Mouse (Mus musculus): ENCODE data around the gene Vps9d1.
"Not testable (repeated sequence)": the region's sequence is repeated elsewhere in the genome, so short reads cannot be mapped to it uniquely, and the experiment has no call there.

Vps9d1 gene

DNA sequence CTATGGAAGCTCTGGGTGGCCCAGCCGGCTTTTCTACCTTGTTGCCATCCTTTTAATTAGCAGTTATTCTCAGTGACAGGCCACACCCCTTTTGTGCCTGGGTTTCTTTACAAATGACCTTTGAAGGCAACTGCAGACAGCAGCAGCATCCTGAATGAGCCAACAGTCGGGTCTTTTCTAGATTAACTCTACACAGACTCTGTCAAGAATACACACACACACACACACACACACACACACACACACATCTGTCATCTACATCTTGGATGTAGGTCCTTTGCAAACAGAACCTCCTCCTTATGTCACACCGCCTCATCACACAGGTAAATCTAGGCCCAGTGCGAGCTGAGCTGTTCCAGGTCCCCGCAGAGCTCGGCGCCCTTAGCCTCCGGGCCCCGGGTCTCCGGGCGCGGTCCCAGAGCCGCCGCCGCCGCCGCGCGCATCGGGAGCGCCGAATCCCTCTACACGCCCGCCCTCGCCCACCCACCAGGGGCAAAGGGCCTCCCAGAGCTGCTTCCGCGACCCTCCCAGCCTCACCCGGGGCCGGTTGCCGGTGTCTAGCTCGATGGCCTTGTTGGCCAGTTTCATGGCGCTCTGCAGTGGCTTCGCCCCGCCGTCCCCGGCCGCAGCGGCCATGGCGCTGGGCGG lies 573 bp downstream of the Vps9d1 start:
- peak; percentile 38 for DNase-seq (ENCODE audit: low spot score)

DNA sequence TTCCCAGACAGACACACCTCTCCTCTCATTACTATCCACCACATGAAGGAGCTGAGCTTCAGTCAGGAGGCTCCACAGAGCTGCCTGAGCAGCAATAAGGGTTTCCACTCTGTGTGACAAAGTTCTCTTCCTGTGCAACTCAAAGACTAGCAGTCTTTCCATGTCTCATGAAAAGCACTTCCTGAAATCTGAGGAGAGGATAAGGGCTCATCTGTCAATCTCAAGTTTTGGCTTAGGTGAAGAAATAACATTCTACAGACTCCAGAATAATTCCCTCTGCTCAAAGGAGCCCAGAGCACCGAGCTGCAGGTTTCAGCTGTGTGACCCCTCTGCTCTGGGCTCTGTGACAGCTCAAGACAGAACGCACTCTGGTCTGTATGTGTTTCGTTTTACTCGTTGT lies 1.2 kb downstream of the Vps9d1 start:
- no peak for DNase-seq (ENCODE audit: low spot score)

DNA sequence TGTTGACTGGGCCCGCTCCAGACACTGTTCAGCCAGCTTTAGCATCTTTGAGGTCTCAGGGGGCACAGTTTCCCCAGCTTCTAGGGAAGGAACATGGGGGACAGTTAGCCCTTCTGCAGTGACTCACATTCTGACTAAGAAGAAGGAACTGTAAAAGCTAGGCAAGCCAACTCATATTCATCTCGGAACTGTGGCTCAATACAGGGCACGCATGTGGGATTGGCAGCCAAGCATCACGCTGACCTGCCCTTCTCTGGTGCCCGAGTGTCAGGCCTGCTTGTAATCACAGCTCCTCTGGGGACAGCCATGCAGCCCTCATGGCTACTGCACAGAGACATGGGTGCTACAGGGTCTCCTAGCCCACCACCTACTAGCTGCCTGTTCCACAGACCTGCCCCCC lies 3.2 kb downstream of the Vps9d1 start:
- no peak for DNase-seq (ENCODE audit: low spot score)

DNA sequence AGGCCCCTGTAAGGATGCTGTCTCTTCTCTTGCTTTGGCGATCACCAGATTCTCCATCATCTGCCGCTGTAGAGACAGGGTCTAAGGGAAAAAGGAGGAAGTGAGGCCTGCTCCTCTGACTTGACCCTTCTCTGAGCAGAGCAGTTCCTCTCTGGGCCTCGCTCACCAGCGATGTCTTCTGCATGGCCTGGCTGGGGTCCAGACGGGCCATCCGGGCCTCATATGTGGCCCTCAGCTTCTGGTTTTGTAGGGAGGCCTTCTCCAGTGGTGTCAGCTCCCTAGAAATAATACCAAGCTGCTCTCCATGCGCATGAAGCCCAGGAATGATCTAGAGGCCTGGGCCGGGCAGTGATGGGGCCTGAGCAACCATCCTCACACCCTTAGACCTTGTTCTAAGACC lies 5.6 kb downstream of the Vps9d1 start:
- no peak for DNase-seq (ENCODE audit: low spot score)

DNA sequence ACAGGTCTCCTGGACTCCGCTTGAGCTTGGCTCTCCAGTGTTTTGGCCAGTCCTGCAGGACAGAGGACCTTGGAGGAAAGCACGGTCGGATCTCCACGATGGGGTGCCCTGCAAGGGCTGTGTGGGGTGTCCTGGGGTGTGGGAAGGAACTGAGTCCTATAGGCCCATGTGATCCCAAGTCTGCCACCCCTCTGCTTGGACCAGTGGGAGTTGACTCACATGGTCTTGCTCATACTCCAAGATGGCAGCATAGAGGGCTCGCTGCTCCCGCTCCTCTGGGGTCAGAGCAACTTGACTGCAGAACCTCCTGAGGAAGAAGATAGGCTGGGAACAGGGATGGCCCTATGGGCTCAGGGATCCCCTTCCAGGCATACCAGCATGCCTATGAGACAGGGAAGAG lies 6.4 kb downstream of the Vps9d1 start:
- DNase-seq (ENCODE audit: low spot score) = no peak

DNA sequence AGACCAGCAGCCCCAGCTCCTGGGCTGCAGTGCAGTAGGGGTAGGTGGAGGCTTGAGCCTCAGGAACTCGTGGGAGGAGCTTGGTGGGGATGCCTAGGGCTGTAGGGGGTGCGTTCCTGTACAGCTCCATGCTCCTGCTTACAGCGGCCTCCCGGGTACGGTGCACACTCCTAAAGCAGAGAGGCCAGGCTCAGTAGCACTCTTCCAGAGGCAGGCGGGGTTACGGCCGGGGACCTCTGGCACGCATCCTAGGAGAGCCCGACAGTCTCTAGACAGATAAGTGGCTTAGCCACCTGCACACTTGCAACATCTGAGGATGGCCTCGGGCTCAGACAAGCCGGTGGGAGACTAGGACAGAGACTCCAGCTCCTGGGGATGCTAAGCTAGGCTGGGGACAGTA lies 8.6 kb downstream of the Vps9d1 start:
- DNase-seq (ENCODE audit: low spot score) = no peak

DNA sequence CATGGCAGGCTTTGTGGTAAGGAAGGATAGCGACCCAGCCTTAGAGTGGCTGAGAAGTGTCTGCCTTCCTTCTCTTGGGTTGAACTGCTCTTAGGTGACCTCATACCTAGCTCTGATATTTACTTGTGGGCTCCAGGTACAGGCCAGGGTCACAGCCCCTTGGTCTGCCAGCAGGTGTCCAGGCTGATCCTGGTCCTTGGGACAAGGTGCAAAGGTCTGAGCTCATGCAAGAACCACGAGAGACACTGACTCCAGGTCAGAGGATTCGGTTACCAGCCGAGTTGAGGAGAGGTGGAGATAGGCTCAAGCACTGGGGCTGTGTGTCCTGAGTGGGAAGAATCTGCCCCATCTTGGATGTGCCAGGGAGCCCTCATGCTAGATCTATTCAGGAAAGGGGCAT lies 9.8 kb downstream of the Vps9d1 start:
- no peak for DNase-seq (ENCODE audit: low spot score)

DNA sequence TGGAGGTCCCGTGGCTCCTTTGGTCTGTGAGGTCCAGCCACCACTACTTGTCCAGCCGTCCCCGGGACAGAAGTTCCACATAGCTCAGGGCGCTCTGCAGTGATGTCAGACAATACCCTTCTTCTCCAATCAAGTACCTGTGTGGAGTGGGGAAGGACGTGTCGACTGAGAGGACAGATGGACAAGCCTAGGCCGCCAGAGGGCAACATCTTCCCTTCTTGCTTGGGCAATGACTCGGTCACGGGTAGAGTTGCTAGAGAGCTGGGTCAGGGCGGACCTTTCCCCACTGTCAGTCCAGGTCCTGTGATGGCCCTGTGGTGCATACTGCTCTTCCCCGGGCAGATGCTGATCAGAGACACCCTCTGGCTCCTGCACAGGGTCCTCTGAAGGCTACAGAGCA lies 11.1 kb downstream of the Vps9d1 start:
- no peak for DNase-seq (ENCODE audit: low spot score)

DNA sequence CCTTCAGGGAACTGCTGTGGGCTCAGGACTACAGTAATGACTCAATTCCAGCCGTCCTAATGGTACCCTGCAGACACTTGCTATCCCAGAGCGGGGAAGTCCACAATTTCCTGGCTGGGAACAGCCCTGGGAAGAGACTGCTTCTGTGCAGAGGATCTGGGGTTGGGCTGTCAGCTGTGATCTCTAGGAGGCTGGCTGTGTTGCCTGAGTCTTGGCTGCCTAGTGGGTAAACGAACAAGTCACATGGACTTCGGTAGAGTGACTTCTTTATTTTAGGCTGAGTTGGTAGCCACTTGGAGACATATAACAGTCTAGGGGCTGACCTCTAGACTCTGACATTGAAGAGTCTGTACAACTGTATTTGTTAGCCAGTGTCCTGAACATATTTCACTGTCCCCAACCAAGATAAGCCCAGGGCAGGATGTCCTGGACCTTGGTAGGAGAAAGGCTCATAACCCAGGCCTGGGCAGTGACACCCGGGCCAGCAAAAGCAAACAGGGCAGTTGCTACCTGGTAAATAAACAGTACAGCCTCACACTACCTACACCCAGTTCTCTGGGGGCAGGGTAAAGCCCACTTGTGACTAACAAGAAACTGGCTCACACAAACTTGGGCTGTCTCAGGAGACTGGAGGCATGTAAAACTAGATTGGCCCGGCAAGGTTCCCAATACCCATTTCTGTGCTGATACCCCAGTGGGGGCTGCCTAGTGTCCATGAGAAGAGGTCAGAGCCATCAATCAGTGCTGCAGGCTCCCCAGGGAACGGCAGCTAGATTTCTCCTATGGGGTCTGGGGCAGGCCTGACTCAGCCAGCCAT lies 11.8 kb downstream of the Vps9d1 start:
- no peak for DNase-seq (ENCODE audit: low spot score)

DNA sequence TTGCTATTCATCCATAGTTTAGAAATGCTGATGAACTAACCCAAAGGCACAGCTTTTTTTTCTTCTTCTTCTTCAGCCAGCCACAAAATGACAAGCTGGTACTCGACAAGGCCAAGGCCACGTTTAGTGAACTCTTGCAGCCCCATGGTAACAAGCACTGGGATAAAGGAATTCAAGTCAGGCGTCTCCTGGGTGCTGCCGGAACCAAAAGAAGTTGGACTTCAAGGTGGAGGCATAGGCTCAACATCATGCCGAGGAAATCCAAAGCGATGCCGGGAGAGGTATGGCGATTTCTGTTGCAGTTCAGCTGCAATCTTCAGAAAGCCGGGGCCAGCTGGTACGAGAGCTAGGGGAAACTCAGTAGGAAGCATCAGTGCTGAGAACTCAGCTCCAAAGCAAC lies 14.8 kb downstream of the Vps9d1 start:
- no peak for DNase-seq (ENCODE audit: low spot score)

DNA sequence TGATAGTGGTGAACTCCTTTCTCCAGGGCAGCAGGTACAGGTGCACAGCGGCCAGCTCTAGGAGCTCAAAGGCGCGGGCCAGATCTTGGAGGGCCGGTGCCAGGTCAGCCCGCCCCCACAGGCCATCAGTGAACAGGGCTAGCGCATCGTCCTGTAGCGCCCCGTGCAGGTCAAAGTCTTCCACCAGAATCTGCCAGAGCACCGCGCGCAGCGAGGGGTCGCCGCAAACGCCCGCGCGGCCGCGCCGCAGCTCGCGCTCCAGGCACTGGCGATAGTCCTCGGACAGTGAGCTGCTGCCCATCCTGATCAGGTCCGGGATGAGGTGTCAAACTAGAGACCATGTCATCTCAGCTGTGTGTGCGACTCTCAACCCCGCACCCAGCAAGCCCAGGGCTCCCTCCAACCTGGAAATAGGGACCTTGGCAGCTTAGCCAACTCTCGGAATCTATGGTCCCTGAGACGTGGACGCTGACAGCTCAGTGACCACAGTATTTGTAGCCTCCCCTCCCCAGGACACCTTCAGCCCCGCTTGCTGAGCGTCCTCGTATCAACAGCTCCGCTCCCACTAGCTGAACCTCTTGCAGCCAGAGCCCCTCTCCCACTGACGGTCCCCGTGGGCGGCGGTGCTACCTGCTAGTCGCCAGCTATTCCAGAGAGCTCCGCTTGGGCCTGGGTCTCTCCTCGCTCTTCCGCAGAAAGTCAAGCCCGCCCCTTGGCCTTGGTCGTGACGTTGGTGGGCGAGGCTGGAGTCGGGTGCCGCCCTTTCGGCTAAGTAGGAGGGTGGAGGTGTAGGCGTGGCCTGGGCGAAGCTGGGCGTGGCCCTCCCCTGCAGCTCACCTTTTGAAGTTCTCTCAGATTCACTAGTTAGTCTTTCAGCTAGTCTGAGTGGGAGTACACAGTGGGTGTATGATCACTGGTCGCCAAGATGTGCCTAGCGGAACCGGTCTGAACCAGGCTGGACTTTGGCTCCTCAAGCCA lies 18.3 kb downstream of the Vps9d1 start, which contains the start of gene Spata2l:
Gene Spata2l (minus strand): TSS at position 714 of the 978 bp plus-strand sequence.
- DNase-seq (ENCODE audit: low spot score) = peak; percentile 89

DNA sequence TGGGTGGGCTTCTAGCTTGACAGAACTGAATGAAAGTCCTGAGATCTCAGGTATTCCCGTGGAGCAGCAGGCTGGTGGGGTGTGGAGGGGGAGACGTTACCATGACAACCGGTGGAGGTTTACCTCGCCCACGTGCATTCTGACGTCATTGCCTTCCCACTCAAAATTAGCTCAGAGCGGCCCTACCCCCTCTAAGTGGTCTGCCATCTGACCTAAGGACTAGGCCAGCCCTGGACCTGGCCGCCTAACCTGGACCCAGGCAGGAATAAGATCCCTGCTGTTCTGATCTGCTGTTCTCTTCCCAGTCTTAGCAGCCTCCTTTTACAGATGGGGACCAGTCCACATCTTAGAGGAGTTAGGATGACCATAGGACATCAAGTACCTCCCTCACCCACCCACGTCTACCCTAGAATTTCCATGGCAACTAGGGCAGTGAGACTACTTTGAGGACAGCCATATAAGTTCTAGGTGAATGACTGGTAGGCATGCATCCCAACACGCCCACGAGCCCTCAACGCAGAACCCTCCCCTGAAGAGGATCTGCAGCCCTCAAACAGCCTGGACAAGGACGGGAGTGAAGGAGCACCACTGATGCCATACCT lies 19.1 kb downstream of the Vps9d1 start:
- peak; percentile 46 for DNase-seq (ENCODE audit: low spot score)

DNA sequence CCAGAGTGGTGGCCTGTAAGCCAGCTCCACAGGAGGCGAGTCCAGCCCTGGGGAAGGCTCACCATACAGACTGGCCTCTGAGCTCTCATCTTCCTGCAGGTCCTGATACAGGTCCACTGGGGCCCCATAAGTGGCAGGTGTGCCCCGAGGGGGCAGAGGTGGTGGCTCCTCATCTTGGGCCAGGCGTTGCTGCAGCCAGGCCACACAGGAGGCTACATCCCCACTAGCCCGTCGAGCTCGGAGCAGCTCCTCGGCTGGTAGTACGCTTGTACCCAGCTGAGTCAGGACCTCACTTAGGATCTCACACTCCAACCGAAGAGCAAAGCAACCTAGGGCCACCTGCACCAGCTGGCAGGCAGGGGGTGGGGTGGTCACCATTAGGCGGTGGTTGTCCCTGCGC lies 20.4 kb downstream of the Vps9d1 start:
- no peak for DNase-seq (ENCODE audit: low spot score)

DNA sequence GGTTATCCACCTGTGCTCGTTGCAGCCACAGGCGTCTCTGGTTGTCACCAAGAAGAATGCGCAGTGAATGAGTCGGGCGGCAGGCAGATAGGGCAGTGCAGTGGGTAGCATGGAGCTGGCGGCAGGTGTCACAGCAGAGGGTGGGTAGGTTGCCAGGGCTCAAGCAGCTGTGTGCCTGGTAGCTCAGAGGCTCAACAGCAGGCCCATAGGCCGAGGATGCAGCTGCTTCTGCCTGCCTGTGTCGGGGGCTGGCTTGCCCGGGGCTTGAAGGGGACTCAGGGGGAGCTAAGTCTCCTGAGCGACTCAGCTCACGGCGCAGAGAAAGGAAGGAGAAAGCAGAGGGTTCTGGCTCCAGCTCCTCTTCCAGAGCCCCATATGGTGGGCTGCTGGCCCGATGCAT lies 20.8 kb downstream of the Vps9d1 start:
- no peak for DNase-seq (ENCODE audit: low spot score)

DNA sequence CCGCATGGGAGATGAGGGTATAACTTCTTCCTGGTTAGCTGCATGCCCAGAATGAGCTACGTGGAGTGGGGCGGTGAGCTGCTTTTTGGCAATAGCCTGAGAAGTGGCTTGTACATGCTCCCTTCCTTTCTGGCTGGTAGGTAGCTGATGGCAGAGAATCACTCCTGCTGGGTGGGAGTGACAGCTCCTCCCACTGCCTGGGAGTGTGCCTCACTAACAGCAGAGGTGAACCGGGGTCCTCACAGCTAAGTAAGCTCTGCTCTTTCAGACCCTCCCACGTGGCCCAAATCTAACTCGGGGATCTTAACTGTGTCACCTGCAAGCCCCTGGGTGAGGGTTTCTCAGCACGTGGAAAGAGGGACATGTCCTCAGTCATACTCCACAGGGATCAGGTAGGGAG lies 21.6 kb downstream of the Vps9d1 start:
- no peak for DNase-seq (ENCODE audit: low spot score)

DNA sequence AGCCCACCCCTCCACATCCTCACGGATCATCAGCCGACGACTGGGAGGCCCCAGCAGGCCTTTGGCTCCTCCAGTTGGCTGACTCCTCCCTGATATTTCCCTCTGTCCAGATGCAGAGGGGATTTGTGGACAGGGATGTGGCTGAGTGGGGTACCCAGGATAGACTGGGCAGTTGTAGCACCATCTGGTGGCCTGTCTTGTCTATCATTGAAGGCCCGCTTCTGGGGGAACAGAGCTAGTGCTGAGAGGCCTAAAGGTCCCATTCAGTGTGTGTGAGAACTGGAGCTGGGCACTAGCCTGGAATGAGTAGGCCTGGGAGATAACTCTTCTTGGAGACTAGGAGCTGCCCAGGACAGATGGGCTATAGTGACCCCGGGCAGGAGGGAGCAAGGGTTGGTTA lies 22.4 kb downstream of the Vps9d1 start:
- peak; percentile 55 for DNase-seq (ENCODE audit: low spot score)

DNA sequence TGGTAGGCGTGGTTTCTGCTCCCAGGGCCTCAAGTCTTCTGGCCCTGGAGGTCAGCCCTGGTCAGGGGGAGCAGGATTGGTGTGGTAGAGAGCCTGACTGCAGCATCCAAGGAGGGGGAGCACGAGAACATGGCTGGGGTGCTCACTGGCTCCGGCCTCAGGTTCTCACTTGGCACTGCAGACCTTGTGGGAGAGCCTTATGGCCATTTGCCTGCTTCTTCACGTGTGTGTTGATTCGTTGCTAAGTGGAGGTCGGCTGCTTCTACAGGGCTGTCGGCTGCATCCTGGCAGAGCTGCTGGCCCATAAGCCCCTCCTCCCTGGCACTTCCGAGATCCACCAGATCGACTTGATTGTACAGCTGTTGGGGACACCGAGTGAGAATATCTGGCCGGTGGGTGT lies 23.8 kb downstream of the Vps9d1 start:
- DNase-seq (ENCODE audit: low spot score) = not testable (repeated sequence)

DNA sequence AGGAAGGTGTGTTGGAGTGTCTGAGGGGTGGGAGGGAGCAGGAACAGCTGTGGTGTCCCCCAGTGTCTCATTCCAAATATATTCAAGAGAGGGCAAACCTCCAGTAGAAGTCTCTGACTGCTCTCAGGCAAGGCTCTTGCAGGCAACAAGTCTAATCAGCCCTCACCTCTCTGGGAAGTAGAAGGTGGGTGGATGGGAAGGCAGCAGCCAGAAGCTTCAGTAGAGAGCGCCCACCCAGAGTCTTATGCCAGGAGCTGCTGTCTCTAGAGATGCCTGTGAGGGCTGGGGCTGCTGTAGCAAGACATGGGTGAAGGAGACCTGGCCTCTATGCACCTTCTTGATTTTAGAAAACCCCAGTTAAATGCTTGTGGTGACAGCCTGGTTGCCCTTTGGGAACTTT lies 25.7 kb downstream of the Vps9d1 start:
- no peak for DNase-seq (ENCODE audit: low spot score)

DNA sequence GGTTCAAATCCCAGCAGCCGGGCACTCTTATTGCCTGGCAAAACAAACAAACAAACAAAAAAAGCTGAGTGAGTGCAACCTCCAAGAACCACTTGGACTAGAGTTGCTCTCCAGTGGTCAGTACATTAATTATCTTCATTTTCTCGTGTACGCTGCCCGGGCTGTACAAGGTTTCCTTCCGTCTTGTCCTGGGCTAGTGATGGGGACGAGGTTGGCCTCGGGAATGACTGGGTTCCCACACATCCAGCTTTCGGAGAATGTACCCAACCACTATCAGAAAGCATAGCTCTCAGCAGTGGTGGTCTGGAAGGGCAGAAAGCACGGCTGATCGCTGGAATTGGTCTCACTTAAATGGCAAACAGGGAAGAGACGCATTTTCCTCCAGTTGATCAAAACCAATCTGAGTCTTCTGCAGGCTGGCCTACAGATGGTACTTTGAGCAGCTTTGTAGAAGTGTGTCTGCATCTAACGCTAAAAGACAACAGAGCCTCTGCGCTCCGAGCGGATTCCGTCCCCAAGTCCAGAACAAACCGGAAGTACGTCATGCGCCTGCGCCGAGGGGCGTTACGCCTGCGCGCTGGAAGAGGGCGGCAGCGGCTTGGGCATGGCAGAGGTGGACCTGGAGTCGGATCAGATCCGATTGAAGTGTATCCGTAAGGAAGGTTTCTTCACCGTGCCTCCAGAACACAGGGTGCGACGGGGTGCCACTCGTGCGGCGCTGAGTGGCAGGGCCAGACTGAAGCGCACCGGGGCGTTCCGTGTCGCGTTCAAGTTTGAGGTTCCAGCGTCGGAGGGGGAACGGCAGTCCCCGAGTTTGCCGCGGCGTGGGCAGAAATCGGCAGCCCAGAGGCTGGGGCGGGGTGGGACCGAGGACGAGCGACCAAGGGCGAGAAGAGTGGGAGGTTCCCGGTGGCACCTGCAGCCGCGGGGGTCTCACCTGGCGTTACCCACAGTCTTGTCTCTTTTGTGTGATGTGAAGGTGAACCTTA lies 29.6 kb downstream of the Vps9d1 start, which contains the start of gene Cdk10:
Gene Cdk10 (plus strand): TSS at position 565 of the 989 bp plus-strand sequence.
- DNase-seq (ENCODE audit: low spot score) = peak; percentile 95

DNA sequence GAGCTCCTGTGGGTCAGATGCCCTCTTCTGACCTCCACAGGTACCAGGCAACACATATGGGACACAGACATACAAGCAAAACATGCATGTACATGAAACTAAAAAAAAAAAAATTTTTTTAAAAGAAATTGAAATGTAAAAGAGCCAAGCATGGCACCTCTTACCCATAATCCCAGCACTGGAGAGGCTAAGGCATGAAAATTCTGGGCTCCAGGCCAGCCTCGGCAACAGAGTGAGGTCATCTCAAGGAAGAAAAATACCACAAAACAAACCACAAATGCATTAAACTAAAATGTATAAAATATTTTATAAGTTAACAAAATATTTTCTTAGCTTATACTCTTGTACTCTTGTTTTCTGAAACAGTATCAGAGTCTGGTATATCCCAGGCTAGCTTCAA lies 33.2 kb downstream of the Vps9d1 start:
- DNase-seq (ENCODE audit: low spot score) = no peak

DNA sequence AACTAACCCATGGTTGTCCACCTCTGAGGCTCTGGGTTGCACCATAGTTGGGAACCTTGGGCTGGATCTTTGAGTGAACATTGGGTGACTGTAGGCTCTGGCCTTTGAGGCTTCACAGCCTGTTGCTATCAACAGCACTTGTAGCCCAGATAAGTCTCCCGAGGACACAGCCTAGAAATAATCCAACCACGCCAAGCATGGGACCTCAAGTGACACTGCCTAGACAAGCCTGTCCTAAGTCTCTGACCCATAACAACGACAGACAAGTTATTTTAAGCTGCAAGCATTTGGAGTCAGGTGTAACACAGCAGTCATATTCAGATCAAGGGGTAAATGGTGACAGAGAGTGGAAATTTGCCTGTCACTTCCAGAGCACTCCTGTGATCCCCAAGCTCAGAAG lies 38.7 kb downstream of the Vps9d1 start:
- DNase-seq (ENCODE audit: low spot score) = no peak
